Comparison of ENCODE assay signal across 14 mouse cellular contexts in genomic region chr15:96315664-96316063, GRCm38 (mm10). TPM values are rescaled to one million over a fixed set of nuclear protein-coding genes. Genes with fewer than 3 reads are reported as not detected.
A peak's percentile ranks its signal among the peaks of the same experiment; 100 is the strongest.
DNase-seq lines count a peak whose midpoint lies in the region; ATAC-seq and TF ChIP-seq lines count a peak whose summit lies in the region.
"Had no signal": no experiment of that assay in that cellular context is flagged by ENCODE, and none has a peak within 500 bp of the region (broad histone marks: within the 10 kb centered on the region; RNA-seq: fewer than 3 reads in every experiment).

No protein-coding gene starts in this region.

- peaks cover 11% of the 10 kb centered on the region for H3K4me1 ChIP-seq in bone marrow macrophage, adult 2 months (ENCODE audit: control insufficient read depth, insufficient read depth, low read length)
- H3K4me1 ChIP-seq in heart, embryonic 13.5 days = peaks cover 19% of the 10 kb centered on the region
- H3K4me1 ChIP-seq: intestine, embryonic 15.5 days had no signal

- no peaks in the 10 kb centered on the region for H3K27me3 ChIP-seq in heart, embryonic 13.5 days (replicated peaks)
- H3K27me3 ChIP-seq: forebrain, embryonic 12.5 days; intestine, embryonic 15.5 days had no signal

- H3K27ac ChIP-seq in bone marrow macrophage, adult 2 months (ENCODE audit: insufficient read depth, low read depth, low read length) = peak overlapping the region; percentile 19; the same call in 1 of the 2 replicates
- H3K27ac ChIP-seq in heart, embryonic 13.5 days (replicated peaks) = 0 out of 2 replicates have a peak overlapping the region, but pooled peaks have one; percentile 39
- H3K27ac ChIP-seq: forebrain, embryonic 12.5 days; intestine, embryonic 15.5 days; stomach, postnatal 0 days had no signal

- peak; percentile 23 for DNase-seq in kidney, postnatal 10 days
- no peak for DNase-seq in kidney, adult 8-10 months
- peak; percentile 46 for DNase-seq in lung, postnatal 14 days
- DNase-seq in left cerebral cortex, adult 18-20 months (ENCODE audit: low spot score in 2 of 2) = no peak
- DNase-seq in embryo, embryonic 10.5 days (ENCODE audit: low spot score) = no peak
- DNase-seq: gastrocnemius, postnatal 36 days; right cerebral cortex, postnatal 14 days had no signal

- no peak for TF ChIP-seq CTCF in bone marrow macrophage, adult 2 months (IDR thresholded peaks at IDR 0.05; ENCODE audit: low read depth, low read length)

- WGBS in heart, embryonic 13.5 days = 12% methylated on average over 1 of the region's 1 CpGs

- no peak overlapping the region for H3K9ac ChIP-seq in heart, embryonic 13.5 days
- H3K9ac ChIP-seq: forebrain, embryonic 12.5 days; intestine, embryonic 15.5 days had no signal

- H3K4me3 ChIP-seq in bone marrow macrophage, adult 2 months (ENCODE audit: insufficient read depth, low read length) = no peak overlapping the region
- H3K4me3 ChIP-seq in heart, embryonic 13.5 days = no peak overlapping the region
- H3K4me3 ChIP-seq: forebrain, embryonic 12.5 days; intestine, embryonic 15.5 days had no signal

- TF ChIP-seq POLR2A in bone marrow macrophage, adult 2 months (IDR thresholded peaks at IDR 0.05; ENCODE audit: borderline replicate concordance, low read depth, low read length) = no peak

- H3K9me3 ChIP-seq in heart, embryonic 13.5 days = no peaks in the 10 kb centered on the region
- H3K9me3 ChIP-seq: forebrain, embryonic 12.5 days; intestine, embryonic 15.5 days had no signal

- peaks cover 31% of the 10 kb centered on the region for H3K36me3 ChIP-seq in heart, embryonic 13.5 days
- H3K36me3 ChIP-seq: intestine, embryonic 15.5 days had no signal

- no peak for ATAC-seq in heart, embryonic 13.5 days (ENCODE audit: extremely low read depth, insufficient number of reproducible peaks, low FRiP score, low TSS enrichment)
- no peak for ATAC-seq in erythroblast, adult 5-6 weeks (replicated peaks; ENCODE audit: low FRiP score, poor library complexity, severe bottlenecking)
- ATAC-seq: intestine, embryonic 15.5 days had no signal

- H3K4me2 ChIP-seq in heart, embryonic 13.5 days = no peak overlapping the region
- H3K4me2 ChIP-seq: forebrain, embryonic 12.5 days; intestine, embryonic 15.5 days; midbrain, embryonic 11.5 days had no signal

RNA-seq across cellular contexts. Expression of gene Arid2, which starts 28.3 kb away (rescaled TPM):
- 14.5 and 17.4 TPM in 2 replicates for polyA plus RNA-seq in bone marrow macrophage, adult 2 months (2012; ENCODE audit: insufficient read depth, insufficient read length, missing spikeins)
- 12.1 and 14.1 TPM in 2 replicates for polyA plus RNA-seq in heart, embryonic 13.5 days (2015; fragmentation: Nextera tagmentation; extraction: Ambion mirVana)
- total RNA-seq in erythroblast, adult 5-6 weeks (2015; ENCODE audit: low replicate concordance) = 35.9 and 39.0 TPM in 2 replicates
- 32.6 and 35.7 TPM in 2 replicates for total RNA-seq in erythroblast, adult 5-6 weeks (2017; ENCODE audit: low replicate concordance)
- total RNA-seq in left cerebral cortex, adult 18-20 months (2021) = 10 to 100 TPM; 30.8 to 31.0 TPM

Comparison
In these comparisons a context has a peak if more than half of its experiments do, and no peak if none do; other contexts are left out.
1. DNase-seq: peak in kidney, postnatal 10 days (single experiment) and lung, postnatal 14 days (single experiment); none in kidney, adult 8-10 months (0 of 2), left cerebral cortex, adult 18-20 months (0 of 2) and embryo, embryonic 10.5 days (single experiment).